Comparison of ENCODE assay signal across 8 mouse cellular contexts in genomic region chr13:52822165-52823149, GRCm38 (mm10).
A peak's percentile ranks its signal among the peaks of the same experiment; 100 is the strongest.
DNase-seq lines count a peak whose midpoint lies in the region; ATAC-seq lines count a peak whose summit lies in the region.

No protein-coding gene starts in this region.

- H3K9me3 ChIP-seq in forebrain, embryonic 14.5 days (replicated peaks; ENCODE audit: control insufficient read depth, low read length), result no peaks in the 10 kb centered on the region
- no peaks in the 10 kb centered on the region for H3K9me3 ChIP-seq in liver, embryonic 15.5 days (replicated peaks)
- no peaks in the 10 kb centered on the region for H3K9me3 ChIP-seq in neural tube, embryonic 11.5 days (ENCODE audit: control insufficient read depth, low read length)

- no peak overlapping the region for H3K4me3 ChIP-seq in forebrain, embryonic 14.5 days (ENCODE audit: low read depth, low read length)
- no peak overlapping the region for H3K4me3 ChIP-seq in liver, embryonic 15.5 days (replicated peaks)
- no peak overlapping the region for H3K4me3 ChIP-seq in neural tube, embryonic 11.5 days (ENCODE audit: low read depth, low read length)

- peaks cover 17% of the 10 kb centered on the region for H3K4me1 ChIP-seq in forebrain, embryonic 14.5 days (ENCODE audit: control insufficient read depth, insufficient read depth, low read length)
- peaks cover 63% of the 10 kb centered on the region for H3K4me1 ChIP-seq in liver, embryonic 15.5 days (replicated peaks)
- peaks cover 13% of the 10 kb centered on the region; the same call in 1 of the 2 replicates for H3K4me1 ChIP-seq in neural tube, embryonic 11.5 days (ENCODE audit: control insufficient read depth, insufficient read depth, low read length)

- no peaks in the 10 kb centered on the region for H3K36me3 ChIP-seq in forebrain, embryonic 14.5 days (ENCODE audit: control insufficient read depth, insufficient read depth, low read length)
- no peaks in the 10 kb centered on the region for H3K36me3 ChIP-seq in liver, embryonic 15.5 days (replicated peaks)
- H3K36me3 ChIP-seq in neural tube, embryonic 11.5 days (ENCODE audit: control insufficient read depth, insufficient read depth, low read length), result no peaks in the 10 kb centered on the region

- no peaks in the 10 kb centered on the region for H3K27me3 ChIP-seq in forebrain, embryonic 14.5 days (replicated peaks; ENCODE audit: control insufficient read depth, insufficient read depth, low read length)
- peaks cover 40% of the 10 kb centered on the region; the same call in 1 of the 2 replicates for H3K27me3 ChIP-seq in liver, embryonic 15.5 days
- H3K27me3 ChIP-seq in neural tube, embryonic 11.5 days (ENCODE audit: control insufficient read depth, insufficient read depth, low read length), result no peaks in the 10 kb centered on the region

- peak; percentile 50 for DNase-seq in urinary bladder, postnatal 25 days (ENCODE audit: low spot score)
- no peak for DNase-seq in urinary bladder, postnatal 4 days (ENCODE audit: low spot score in 2 of 2)
- DNase-seq in forebrain, embryonic 14.5 days (ENCODE audit: low spot score), result peak; percentile 37
- DNase-seq in induced T-regulatory cell, adult 2 months (ENCODE audit: low read depth), result peak; percentile 49
- peak; percentile 21 for DNase-seq in neural tube, embryonic 11.5 days (ENCODE audit: low spot score)
- DNase-seq in thymus, postnatal 0 days (ENCODE audit: low spot score), result no peak
- DNase-seq in layer of hippocampus, adult 8-10 months (ENCODE audit: low spot score in 2 of 2), result no peak

- peak; percentile 45; the same call in 1 of the 2 replicates for ATAC-seq in forebrain, embryonic 14.5 days
- ATAC-seq in liver, embryonic 15.5 days (ENCODE audit: insufficient read depth), result peak; percentile 46; the same call in 1 of the 2 replicates
- ATAC-seq in neural tube, embryonic 11.5 days (ENCODE audit: insufficient read depth, low FRiP score, low TSS enrichment), result no peak

- no peak overlapping the region for H3K9ac ChIP-seq in forebrain, embryonic 14.5 days (ENCODE audit: low read length)
- H3K9ac ChIP-seq in liver, embryonic 15.5 days, result no peak overlapping the region
- H3K9ac ChIP-seq in neural tube, embryonic 11.5 days (ENCODE audit: low read length), result no peak overlapping the region

- 20% methylated on average over 22 of the region's 23 CpGs for WGBS in forebrain, embryonic 14.5 days
- 21% methylated on average over 22 of the region's 23 CpGs for WGBS in liver, embryonic 15.5 days (ENCODE audit: insufficient replicate concordance)
- 32% methylated on average over 22 of the region's 23 CpGs for WGBS in neural tube, embryonic 11.5 days

- H3K27ac ChIP-seq in forebrain, embryonic 14.5 days (ENCODE audit: low read depth, low read length), result no peak overlapping the region
- peak overlapping the region; percentile 57 for H3K27ac ChIP-seq in liver, embryonic 15.5 days (replicated peaks)
- H3K27ac ChIP-seq in neural tube, embryonic 11.5 days (ENCODE audit: low read depth, low read length), result no peak overlapping the region

- H3K4me2 ChIP-seq in forebrain, embryonic 14.5 days (ENCODE audit: low read length), result peak overlapping the region; percentile 32
- peak overlapping the region; percentile 29 for H3K4me2 ChIP-seq in liver, embryonic 15.5 days
- peak overlapping the region; percentile 16; the same call in 1 of the 2 replicates for H3K4me2 ChIP-seq in neural tube, embryonic 11.5 days (ENCODE audit: low read depth)

Comparison
In these comparisons a context has a peak if more than half of its experiments do, and no peak if none do; other contexts are left out.
1. DNase-seq: peak in urinary bladder, postnatal 25 days (single experiment), forebrain, embryonic 14.5 days (single experiment), induced T-regulatory cell, adult 2 months (single experiment) and neural tube, embryonic 11.5 days (single experiment); none in urinary bladder, postnatal 4 days (0 of 2), thymus, postnatal 0 days (single experiment) and layer of hippocampus, adult 8-10 months (0 of 2).
2. Peak in every context shown above with its lines, with median percentiles within 50 percentile points of each other: H3K4me2 ChIP-seq.